Mouse (Mus musculus) Patski (cell line): ENCODE measurements at regions not wholly inside any gene's neighbourhood (a gene's known extent, or its start where the extent isn't known, plus 50 kb on each side); places are given as distances from the start of the nearest gene placed in this dataset.
"Not testable (repeated sequence)": the region's sequence is repeated elsewhere in the genome, so short reads cannot be mapped to it uniquely, and the experiment has no call there.

ENCODE experiments used
- ATAC-seq: fragments of 100-300 bp; one replicate; pipeline ENCODE4 v1.8.0; 2021
- CTCF ChIA-PET: fragments of 350-600 bp; sonication (Branson Sonifier 250); formaldehyde crosslinking; loops from one replicate; lab custom pipeline; 2022; ENCODE audit warnings: inconsistent platforms; lab: Charles Lee
- POLR2A ChIA-PET: fragments of 350-600 bp; sonication (Branson Sonifier 250); formaldehyde crosslinking; loops from one replicate; lab custom pipeline; 2022; ENCODE audit warnings: antibody characterized with exemption, inconsistent platforms; lab: Charles Lee
- DNase-seq: peaks from one replicate; pipeline ENCODE4 v3.0.0-alpha.2; 2011; ENCODE audit warnings: low read depth, low spot score
- H3K27me3 ChIP-seq: fragments of 371-371 bp; one replicate; pipeline ENCODE4 v1.5.1; 2021
- CTCF ChIP-seq: fragments of 100-300 bp; IDR thresholded peaks from one replicate; pipeline ENCODE4 v1.5.1; 2021
- in situ Hi-C: fragments of 300-500 bp; cut with MboI; formaldehyde crosslinking; loops from 3 replicates; pipeline ENCODE4 v1.11.1; 2018; ENCODE audit warnings: low pct_unique_long_range_greater_than_20kb, mixed read lengths

GRCm38 (mm10) chr3:44122311-44122710 is 1255.9 kb upstream of the Pcdh10 start:
- DNase-seq, result no peak
- in situ Hi-C loops, result no loop called here
- ATAC-seq, result no peak
- no peak for TF ChIP-seq CTCF
- CTCF ChIA-PET, result no interaction called here
- POLR2A ChIA-PET, result no interaction called here
- H3K27me3 ChIP-seq, result no peaks in the 10 kb centered on the region

DNA sequence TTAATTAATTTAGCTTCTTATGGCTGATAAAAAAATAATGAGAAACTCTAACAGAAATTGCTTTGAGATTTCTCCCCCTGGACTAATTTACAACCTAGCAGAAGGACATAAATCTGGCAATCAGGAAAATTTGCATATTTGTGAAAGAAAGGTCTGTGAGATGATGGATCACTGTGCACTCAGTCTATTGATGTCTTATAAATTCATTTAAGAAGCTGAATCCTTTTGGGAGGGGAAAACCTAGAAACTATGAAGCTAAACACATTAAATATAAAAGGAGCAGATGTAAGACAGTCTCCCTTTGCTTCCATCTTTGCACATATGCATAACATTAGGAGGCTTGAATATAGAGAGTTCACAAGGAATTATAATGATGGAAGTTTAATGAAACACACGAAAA is 1247.5 kb upstream of the Pcdh10 start:
- ATAC-seq (no peak), DNase-seq (no peak)
- in situ Hi-C loops, result no loop called here
- CTCF ChIA-PET, result no interaction called here
- TF ChIP-seq CTCF, result no peak
- POLR2A ChIA-PET, result no interaction called here
- no peaks in the 10 kb centered on the region for H3K27me3 ChIP-seq

DNA sequence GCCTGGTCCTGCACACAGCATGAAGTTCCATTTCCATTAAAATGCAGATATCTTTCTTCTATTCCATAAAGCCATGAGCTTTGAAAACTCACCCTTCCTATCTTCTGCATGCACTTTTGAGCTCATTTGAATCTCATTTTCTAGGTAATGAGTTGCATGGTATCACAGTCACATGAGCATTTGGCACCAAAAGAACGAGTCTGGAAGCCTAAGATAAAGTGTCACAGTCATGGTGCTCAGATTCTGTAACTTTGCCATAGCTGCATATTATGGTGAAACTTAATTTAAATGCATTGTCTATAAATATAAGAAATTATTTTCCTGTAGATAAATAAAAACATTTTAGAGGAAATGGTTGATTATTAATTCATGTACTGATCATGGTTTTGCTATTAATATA is 1223.7 kb upstream of the Pcdh10 start:
- in situ Hi-C loops, result no loop called here
- DNase-seq, result no peak
- no peaks in the 10 kb centered on the region for H3K27me3 ChIP-seq
- ChIA-PET CTCF (interaction anchor here (1.0 kb wide), 1 partner anchor 27 kb away, joined by 3 read pairs; no protein-coding TSS in a partner anchor), POLR2A (no interaction called here)
- no peak for ATAC-seq
- TF ChIP-seq CTCF, result no peak

- CTCF ChIA-PET, POLR2A ChIA-PET, DNase-seq, H3K27me3 ChIP-seq, in situ Hi-C loops, ATAC-seq: not testable (repeated sequence)
These were observed 1178.3 kb upstream of the Pcdh10 start for GRCm38 (mm10) chr3:44199876-44200275.

GRCm38 (mm10) chr3:44237532-44237931 is 1140.7 kb upstream of the Pcdh10 start:
- in situ Hi-C loops, POLR2A ChIA-PET, H3K27me3 ChIP-seq, CTCF ChIA-PET, DNase-seq, ATAC-seq: not testable (repeated sequence)
